Mouse (Mus musculus) forebrain, postnatal 0 days (tissue): ENCODE measurements around the gene Acad10. TPM values are rescaled to one million over a fixed set of nuclear protein-coding genes. Genes with fewer than 3 reads are reported as not detected.
"Not testable (repeated sequence)": the region's sequence is repeated elsewhere in the genome, so short reads cannot be mapped to it uniquely, and the experiment has no call there.

Source experiments
- ATAC-seq: fragments of 200-750 bp; cut with Nextera tagmentation; 2 replicates; pipeline ENCODE4 v1.8.0; 2017; ENCODE audit warnings: mild to moderate bottlenecking, moderate library complexity
- DNase-seq: peaks from one replicate; pipeline ENCODE4 v3.0.0-alpha.2; 2015
- H3K27ac ChIP-seq: fragments of 300-500 bp; sonication (generic); 2 replicates; pipeline ENCODE4 v1.5.1; 2014; ENCODE audit warnings: low read depth, mild to moderate bottlenecking, antibody characterized with exemption, low read length, moderate library complexity, mixed read lengths
- H3K27me3 ChIP-seq: fragments of 300-500 bp; sonication (generic); 2 replicates; pipeline ENCODE4 v1.6.1; 2014; ENCODE audit warnings: mild to moderate bottlenecking, low read length, mixed read lengths; ENCODE audit not compliant: insufficient read depth
- H3K36me3 ChIP-seq: fragments of 300-500 bp; sonication (generic); 2 replicates; pipeline ENCODE4 v1.6.1; 2014; ENCODE audit warnings: mild to moderate bottlenecking, moderate library complexity; ENCODE audit not compliant: insufficient read depth
- H3K4me1 ChIP-seq: fragments of 300-500 bp; sonication (generic); 2 replicates; pipeline ENCODE4 v1.6.1; 2014; ENCODE audit warnings: antibody characterized with exemption; ENCODE audit not compliant: insufficient read depth
- H3K4me2 ChIP-seq: fragments of 300-500 bp; sonication (generic); 2 replicates; pipeline ENCODE4 v1.6.1; 2014; ENCODE audit warnings: low read depth, mild to moderate bottlenecking, moderate library complexity
- H3K4me3 ChIP-seq: fragments of 300-500 bp; sonication (generic); 2 replicates; pipeline ENCODE4 v1.5.1; 2014; ENCODE audit warnings: low read depth, low read length, mixed read lengths
- H3K9ac ChIP-seq: fragments of 300-500 bp; sonication (generic); 2 replicates; pipeline ENCODE4 v1.6.1; 2014; ENCODE audit warnings: mild to moderate bottlenecking
- H3K9me3 ChIP-seq: fragments of 300-500 bp; sonication (generic); 2 replicates; pipeline ENCODE4 v1.6.1; 2016; ENCODE audit warnings: low read length
- CTCF ChIP-seq: sonication (generic); IDR thresholded peaks from 2 replicates; pipeline ENCODE4 v1.5.1; 2016; ENCODE audit warnings: antibody characterized with exemption, control low read depth, low read depth
- WGBS: fragments of 180-500 bp; shearing (Covaris S2); extraction: QIAGEN DNeasy Blood & Tissue Kit; methylation state at CpG from one replicate; pipeline ENCODE4 v1.1.7; 2014; 5-methylcytosine and 5-hydroxymethylcytosine counted together
- polyA plus RNA-seq: library from polyadenylated mRNA; unstranded; fragments of >200 nt; fragmentation: Nextera tagmentation; extraction: Ambion mirVana; gene quantifications from 2 replicates; pipeline ENCODE4 v1.2.1, GENCODE M21; 2015
- total RNA-seq: library from RNA; depleted of rRNA; stranded (reverse); fragments of >200 nt; gene quantifications from 2 replicates; pipeline ENCODE4 v1.2.3, GENCODE M21; 2014

Acad10 gene
- total and polyA plus RNA-seq, 2 experiments from 2014 or later, result 1.1 to 2.7 TPM

- Histone ChIP-seq H3K36me3 (no peaks in the 10 kb centered on the region), H3K4me2 (no peak overlapping the region), H3K9me3 (no peaks in the 10 kb centered on the region), H3K9ac (no peak overlapping the region), H3K4me3 (no peak overlapping the region), H3K27me3 (no peaks in the 10 kb centered on the region), H3K27ac (no peak overlapping the region), H3K4me1 (peaks cover 8% of the 10 kb centered on the region; the same call in 1 of the 2 replicates)
- ATAC-seq (no peak), DNase-seq (no peak)
- 79% methylated on average over 3 of the region's 3 CpGs for WGBS
- TF ChIP-seq CTCF, result no peak
Observed at GRCm38 (mm10) chr5:121623241-121623640, 37.1 kb downstream of the Acad10 start.

DNA sequence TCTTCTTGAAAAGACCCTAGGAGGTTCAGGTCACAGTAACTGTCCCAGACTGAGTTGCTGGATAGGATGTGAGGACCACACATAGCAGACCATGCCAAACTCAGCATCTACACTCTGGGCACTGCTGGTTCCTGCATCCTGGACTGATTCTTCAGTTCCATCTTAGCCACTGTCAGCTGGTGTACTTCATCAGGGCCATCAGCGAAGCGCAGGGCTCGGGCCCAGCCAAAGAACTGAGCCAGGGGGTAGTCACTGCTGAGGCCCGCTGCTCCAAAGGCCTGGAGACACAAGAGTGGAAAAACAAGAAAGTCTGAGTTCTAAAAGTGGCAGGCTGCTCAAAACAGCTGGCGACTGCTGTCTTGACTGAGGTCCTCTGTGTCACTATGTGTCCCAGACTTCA, 39.2 kb downstream of the Acad10 start:
- H3K4me2 ChIP-seq, result no peak overlapping the region
- no peaks in the 10 kb centered on the region for H3K9me3 ChIP-seq
- WGBS, result 97% methylated on average over 5 of the region's 5 CpGs
- no peaks in the 10 kb centered on the region for H3K36me3 ChIP-seq
- H3K4me3 ChIP-seq, result no peak overlapping the region
- no peaks in the 10 kb centered on the region for H3K27me3 ChIP-seq
- TF ChIP-seq CTCF, result no peak
- no peak overlapping the region for H3K27ac ChIP-seq
- H3K9ac ChIP-seq, result no peak overlapping the region
- peaks cover 8% of the 10 kb centered on the region; the same call in 1 of the 2 replicates for H3K4me1 ChIP-seq
- DNase-seq (no peak), ATAC-seq (no peak)

DNA sequence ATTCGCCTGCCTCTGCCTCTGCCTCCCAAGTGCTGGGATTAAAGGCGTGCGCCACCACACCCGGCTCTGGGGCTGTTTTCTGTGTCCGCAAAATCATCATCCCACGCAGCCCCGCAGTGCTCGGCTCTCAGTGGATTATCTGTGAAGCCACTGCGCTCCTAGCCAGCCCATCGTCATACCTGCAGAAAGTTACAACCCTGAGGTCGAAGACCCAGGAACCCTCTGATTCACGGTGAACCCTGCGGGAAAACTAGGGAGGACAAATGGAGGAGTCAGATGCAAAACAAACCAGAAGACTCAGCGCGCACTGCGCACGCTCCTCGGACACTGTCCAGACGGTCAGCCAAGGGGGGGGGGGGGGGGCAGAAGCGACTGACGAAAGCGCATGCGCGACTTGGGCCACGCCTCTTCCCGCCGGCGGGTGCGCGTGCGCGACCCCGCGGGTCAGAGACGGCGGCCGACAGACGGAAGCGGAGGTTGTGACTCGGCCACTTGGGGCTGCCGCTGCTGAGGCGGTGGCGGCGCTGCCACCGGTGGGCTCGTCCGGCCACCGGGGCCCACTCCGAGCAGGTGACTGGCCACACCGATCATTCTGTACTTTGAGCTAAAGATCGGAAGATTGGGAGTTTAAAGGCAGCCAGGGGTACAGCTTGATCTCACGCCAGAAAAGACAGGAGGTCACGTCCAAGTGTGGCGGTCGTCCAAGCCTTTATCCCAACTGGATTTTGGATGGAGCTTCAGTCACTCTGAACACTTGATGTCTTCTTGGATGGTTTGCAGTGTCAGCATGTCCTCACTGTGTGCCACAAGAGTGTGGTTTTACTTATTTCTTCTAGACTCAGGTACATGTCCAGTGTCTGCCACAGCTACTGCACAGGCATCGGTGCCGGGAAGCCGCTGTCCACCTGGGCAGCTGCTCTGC, 41.5 kb downstream of the Acad10 start, which contains the start of gene Acad12:
Gene Acad12 (minus strand): TSS at position 347 of the 922 bp plus-strand sequence.
- ATAC-seq (peak; percentile 87), DNase-seq (peak; percentile 90)
- Histone ChIP-seq H3K4me3 (peak within 1 kb of the TSS; percentile 81), H3K9ac (peak within 1 kb of the TSS; percentile 76), H3K4me2 (peak within 1 kb of the TSS; percentile 82), H3K27ac (peak within 1 kb of the TSS; percentile 78), H3K4me1 (peaks cover 8% of the 10 kb centered on the region; the same call in 1 of the 2 replicates), H3K27me3 (no peaks in the 10 kb centered on the region), H3K36me3 (no peaks in the 10 kb centered on the region), H3K9me3 (no peaks in the 10 kb centered on the region)
- peak; percentile 36; the same call in 1 of the 2 replicates for TF ChIP-seq CTCF
- under 1% methylated on average over 56 of the region's 58 CpGs for WGBS

DNA sequence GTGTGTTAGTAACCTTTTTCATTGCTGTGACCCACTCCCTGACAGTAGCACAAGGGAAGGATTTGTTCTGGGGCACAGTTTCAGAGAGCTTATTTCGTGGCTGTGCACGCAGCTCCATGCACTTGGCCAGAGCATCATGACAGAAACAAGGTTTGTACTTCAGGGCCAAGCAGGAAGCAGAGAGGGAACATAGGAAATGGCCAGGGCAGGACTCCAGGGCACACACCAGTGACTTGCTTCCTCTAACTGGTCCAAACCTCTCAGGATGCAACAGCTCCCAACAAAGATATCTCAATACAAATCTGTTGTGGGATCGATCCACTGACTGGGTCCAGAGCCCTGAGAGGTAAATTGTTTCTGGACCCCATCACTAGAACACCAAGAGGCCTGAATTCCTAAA, 45.4 kb downstream of the Acad10 start:
- WGBS, result 87% methylated on average over 3 of the region's 3 CpGs
- not testable (repeated sequence) for ATAC-seq

GRCm38 (mm10) chr5:121612036-121612435, 48.3 kb downstream of the Acad10 start:
- Histone ChIP-seq H3K36me3 (no peaks in the 10 kb centered on the region), H3K4me3 (no peak overlapping the region), H3K9ac (no peak overlapping the region), H3K4me1 (no peaks in the 10 kb centered on the region), H3K9me3 (no peaks in the 10 kb centered on the region), H3K27ac (no peak overlapping the region), H3K27me3 (no peaks in the 10 kb centered on the region), H3K4me2 (no peak overlapping the region)
- TF ChIP-seq CTCF, result no peak
- DNase-seq, result no peak
- 88% methylated on average over 6 of the region's 6 CpGs for WGBS
- ATAC-seq, result no peak

More for the DNA sequence above, 45.4 kb downstream of the Acad10 start:
- not testable (repeated sequence) for DNase-seq, H3K4me3 ChIP-seq, H3K9me3 ChIP-seq, H3K4me2 ChIP-seq, H3K4me1 ChIP-seq, H3K9ac ChIP-seq, H3K27me3 ChIP-seq, H3K36me3 ChIP-seq, H3K27ac ChIP-seq

DNA sequence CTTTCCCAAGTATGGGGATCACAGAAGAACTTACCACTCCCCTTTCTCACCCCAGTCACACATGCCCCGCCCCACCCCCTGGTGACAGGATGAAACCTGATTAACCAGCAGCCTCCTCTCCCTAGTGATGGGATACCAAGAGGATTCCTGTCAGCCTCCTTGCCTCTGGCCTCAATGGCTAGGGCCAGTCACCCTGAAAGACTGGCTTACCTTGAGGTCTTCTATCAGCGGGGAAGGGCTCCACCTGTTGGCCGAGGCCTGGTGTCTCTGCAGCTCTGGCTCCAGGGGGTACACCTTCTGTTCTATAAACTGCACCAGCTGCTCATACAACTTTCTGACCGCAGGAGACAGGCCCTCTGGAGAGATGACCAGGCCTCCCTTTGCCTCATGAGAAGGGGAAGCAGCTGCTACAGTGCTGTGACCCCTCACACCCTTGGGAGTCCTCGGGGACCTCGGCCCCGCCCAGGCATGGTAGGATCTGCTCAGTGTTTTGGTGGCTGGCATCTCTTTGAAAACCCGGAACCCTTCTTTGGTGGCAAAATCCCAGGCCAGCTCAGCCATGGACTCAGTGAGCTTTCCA, 50.7 kb downstream of the Acad10 start:
- H3K4me1 ChIP-seq, H3K9ac ChIP-seq, H3K4me3 ChIP-seq, H3K4me2 ChIP-seq, H3K27ac ChIP-seq, DNase-seq, H3K9me3 ChIP-seq, ATAC-seq, H3K36me3 ChIP-seq, H3K27me3 ChIP-seq: not testable (repeated sequence)
- 49% methylated on average over 7 of the region's 8 CpGs for WGBS

DNA sequence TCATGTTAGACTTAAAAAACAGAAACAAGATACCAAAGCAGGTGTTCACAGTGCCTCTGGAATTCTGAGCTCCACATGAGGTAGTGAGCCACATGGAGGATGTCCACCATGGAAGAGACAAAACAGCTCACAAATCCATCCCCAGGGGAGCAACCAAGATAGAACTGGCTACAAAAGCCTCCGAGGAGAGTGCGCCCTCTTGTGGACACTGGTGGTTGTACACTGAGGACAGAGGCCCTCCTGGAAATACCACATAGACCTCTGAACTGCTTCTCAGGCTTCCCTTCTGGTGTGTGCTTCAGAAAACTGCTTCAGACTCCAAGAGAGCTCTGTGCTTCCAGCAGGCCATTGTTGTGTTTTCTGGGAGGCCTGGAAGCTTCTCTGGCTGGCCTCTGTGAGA, 54.2 kb downstream of the Acad10 start:
- Histone ChIP-seq H3K4me1 (no peaks in the 10 kb centered on the region), H3K4me2 (no peak overlapping the region), H3K9me3 (no peaks in the 10 kb centered on the region), H3K9ac (no peak overlapping the region), H3K4me3 (no peak overlapping the region), H3K27me3 (no peaks in the 10 kb centered on the region), H3K36me3 (no peaks in the 10 kb centered on the region), H3K27ac (no peak overlapping the region)
- DNase-seq, result peak; percentile 45
- ATAC-seq, result no peak
- TF ChIP-seq CTCF, result peak; percentile 77
- WGBS, result 2% methylated on average over 2 of the region's 2 CpGs

- H3K4me3 ChIP-seq, H3K27me3 ChIP-seq, H3K27ac ChIP-seq, DNase-seq, H3K9ac ChIP-seq, H3K9me3 ChIP-seq, ATAC-seq, H3K36me3 ChIP-seq, H3K4me2 ChIP-seq, H3K4me1 ChIP-seq: not testable (repeated sequence)
- WGBS, result 94% methylated on average over 1 of the region's 1 CpGs
Observed at GRCm38 (mm10) chr5:121603815-121604214, 56.5 kb downstream of the Acad10 start.
